Mouse (Mus musculus) midbrain, embryonic 11.5 days (tissue): ENCODE measurements around the gene Pdzd3. TPM values are rescaled to one million over a fixed set of nuclear protein-coding genes. Genes with fewer than 3 reads are reported as not detected.
"Not testable (repeated sequence)": the region's sequence is repeated elsewhere in the genome, so short reads cannot be mapped to it uniquely, and the experiment has no call there.

Experiments
- ATAC-seq: fragments of 200-750 bp; cut with Nextera tagmentation; 2 replicates; pipeline ENCODE4 v1.8.0; 2017; ENCODE audit warnings: moderate TSS enrichment, moderate library complexity; ENCODE audit not compliant: low FRiP score
- DNase-seq: peaks from one replicate; pipeline ENCODE4 v3.0.0; 2015; ENCODE audit warnings: low spot score; ENCODE audit errors: missing footprints
- H3K27ac ChIP-seq: fragments of 300-500 bp; sonication (generic); 2 replicates; pipeline ENCODE4 v1.5.1; 2014; ENCODE audit warnings: low read depth, low read length
- H3K27me3 ChIP-seq: fragments of 300-500 bp; sonication (generic); 2 replicates; pipeline ENCODE4 v1.6.1; 2014; ENCODE audit warnings: mild to moderate bottlenecking, low read length, moderate library complexity, mixed read lengths; ENCODE audit not compliant: control insufficient read depth, insufficient read depth
- H3K36me3 ChIP-seq: fragments of 300-500 bp; sonication (generic); 2 replicates; pipeline ENCODE4 v1.6.1; 2014; ENCODE audit warnings: mild to moderate bottlenecking, low read length, moderate library complexity, mixed read lengths; ENCODE audit not compliant: control insufficient read depth, insufficient read depth
- H3K4me1 ChIP-seq: fragments of 300-500 bp; sonication (generic); 2 replicates; pipeline ENCODE4 v1.6.1; 2014; ENCODE audit warnings: low read length; ENCODE audit not compliant: control insufficient read depth, insufficient read depth
- H3K4me2 ChIP-seq: fragments of 300-500 bp; sonication (generic); 2 replicates; pipeline ENCODE4 v1.6.1; 2014; ENCODE audit warnings: mild to moderate bottlenecking, moderate library complexity
- H3K4me3 ChIP-seq: fragments of 300-500 bp; sonication (generic); 2 replicates; pipeline ENCODE4 v1.5.1; 2014; ENCODE audit warnings: low read depth, low read length
- H3K9ac ChIP-seq: fragments of 300-500 bp; sonication (generic); 2 replicates; pipeline ENCODE4 v1.6.1; 2014; ENCODE audit warnings: low read length
- H3K9me3 ChIP-seq: fragments of 300-500 bp; sonication (generic); 2 replicates; pipeline ENCODE4 v1.6.1; 2016; ENCODE audit warnings: low read length; ENCODE audit not compliant: control insufficient read depth
- WGBS: fragments of 180-500 bp; shearing (Covaris S2); extraction: QIAGEN DNeasy Blood & Tissue Kit; methylation state at CpG from one replicate; pipeline ENCODE4 v1.1.7; 2014; 5-methylcytosine and 5-hydroxymethylcytosine counted together
- polyA plus RNA-seq: library from polyadenylated mRNA; unstranded; fragments of >200 nt; fragmentation: Nextera tagmentation; extraction: Ambion mirVana; gene quantifications from 2 replicates; pipeline ENCODE4 v1.2.1, GENCODE M21; 2014

The Pdzd3 gene
- polyA plus RNA-seq: 0.23 TPM in 1 of 2 replicates, not detected in the other

DNA sequence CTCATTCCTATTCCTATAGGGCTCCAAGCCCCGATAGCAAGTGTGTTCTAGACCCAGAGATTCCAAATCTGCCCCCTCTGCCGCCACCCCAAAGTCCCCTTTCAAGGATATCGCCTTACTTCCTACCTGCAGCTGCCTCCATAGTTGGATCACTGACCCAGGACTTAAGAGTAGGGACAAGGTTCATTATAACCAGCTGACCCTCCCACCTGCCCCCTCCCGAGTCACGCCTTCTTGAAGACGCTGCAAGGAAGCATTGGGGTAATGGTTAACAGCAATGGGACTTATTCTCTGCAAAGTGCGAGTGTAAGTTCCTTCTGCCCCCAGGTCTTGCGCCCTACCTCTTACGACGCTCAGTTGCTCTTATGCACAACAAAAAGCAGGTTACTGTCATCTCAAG is at the start of gene Pdzd3:
Gene Pdzd3, minus strand, starts transcription at position 158 of the 400 bp plus-strand sequence.
- WGBS: 81% methylated on average over 10 of the region's 10 CpGs
- Histone ChIP-seq H3K4me2 (no peak within 1 kb of the TSS), H3K36me3 (no peaks in the 10 kb centered on the region), H3K27me3 (no peaks in the 10 kb centered on the region; the same call in 1 of the 2 replicates), H3K9me3 (no peaks in the 10 kb centered on the region), H3K27ac (no peak within 1 kb of the TSS), H3K9ac (no peak within 1 kb of the TSS), H3K4me3 (no peak within 1 kb of the TSS), H3K4me1 (peaks cover 20% of the 10 kb centered on the region)
- DNase-seq (no peak), ATAC-seq (no peak)

DNA sequence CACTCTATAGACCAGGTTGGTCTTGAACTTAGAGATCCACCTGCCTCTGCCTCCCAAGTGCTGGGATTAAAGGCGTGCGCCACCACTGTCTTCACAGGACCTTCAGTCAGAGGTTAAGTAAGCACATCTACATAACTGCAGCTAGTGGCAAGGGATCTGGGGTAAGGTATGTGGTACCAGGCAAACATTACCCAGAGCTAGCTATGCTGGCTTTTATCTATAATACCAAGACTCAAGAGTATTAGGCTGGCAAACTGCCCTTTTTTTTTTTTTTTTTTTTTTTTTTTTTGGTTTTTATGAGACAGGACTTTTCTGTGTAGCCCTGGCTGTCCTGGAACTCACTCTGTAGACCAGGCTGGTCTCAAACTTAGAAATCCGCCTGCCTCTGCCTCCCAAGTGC is 48.7 kb upstream of the Pdzd3 start:
- peaks cover 33% of the 10 kb centered on the region for H3K36me3 ChIP-seq
- not testable (repeated sequence) for H3K27me3 ChIP-seq

DNA sequence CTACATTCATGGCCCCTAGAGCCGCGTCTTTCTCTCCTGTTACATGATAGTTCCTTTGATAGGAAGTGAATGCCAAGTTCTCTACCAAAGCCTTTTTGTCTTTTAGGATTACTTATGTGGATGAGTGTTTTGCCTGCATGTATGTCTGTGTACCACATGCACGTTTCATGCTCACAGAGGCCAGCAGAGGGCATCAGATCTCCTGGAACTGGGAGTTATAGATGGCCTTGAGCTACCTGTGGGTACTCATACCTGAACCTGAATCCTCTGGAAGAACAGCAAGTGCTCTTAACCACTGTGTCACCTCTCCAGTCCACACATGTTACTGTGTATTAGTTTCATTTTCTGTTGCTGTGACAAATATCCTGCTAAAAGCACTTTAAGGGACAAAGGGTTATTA is 41.2 kb upstream of the Pdzd3 start:
- no peaks in the 10 kb centered on the region for H3K9me3 ChIP-seq
- peak; percentile 87 for DNase-seq
- no peak overlapping the region for H3K4me3 ChIP-seq
- ATAC-seq: no peak
- H3K4me1 ChIP-seq: peaks cover 5% of the 10 kb centered on the region; the same call in 1 of the 2 replicates
- H3K9ac ChIP-seq: no peak overlapping the region
- H3K27ac ChIP-seq: no peak overlapping the region
- peaks cover 19% of the 10 kb centered on the region for H3K36me3 ChIP-seq
- no peaks in the 10 kb centered on the region; the same call in 1 of the 2 replicates for H3K27me3 ChIP-seq
- 70% methylated on average over 3 of the region's 3 CpGs for WGBS
- no peak overlapping the region for H3K4me2 ChIP-seq

More for the DNA sequence above, 48.7 kb upstream of the Pdzd3 start:
- not testable (repeated sequence) for DNase-seq, H3K9ac ChIP-seq, H3K27ac ChIP-seq, ATAC-seq, H3K4me2 ChIP-seq, H3K4me1 ChIP-seq, H3K4me3 ChIP-seq, H3K9me3 ChIP-seq
- WGBS: 97% methylated on average over 3 of the region's 3 CpGs

DNA sequence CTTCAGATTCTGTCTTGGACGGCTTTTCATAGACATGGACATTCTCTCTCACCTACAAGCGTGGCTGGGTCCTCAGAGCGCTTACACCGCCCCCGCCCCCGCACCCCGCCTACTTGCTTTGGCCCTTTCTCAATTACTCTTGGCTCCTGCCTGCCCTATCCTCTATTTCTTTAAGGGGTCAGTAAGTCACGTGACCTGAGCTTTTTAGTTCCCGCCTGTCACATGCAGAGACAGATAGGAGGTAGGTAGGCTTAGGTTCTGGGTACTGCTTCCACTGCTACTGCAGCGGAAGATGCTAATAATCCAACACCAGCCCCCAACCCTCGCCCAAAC is 37.7 kb upstream of the Pdzd3 start:
- Histone ChIP-seq H3K27ac (no peak overlapping the region), H3K27me3 (no peaks in the 10 kb centered on the region; the same call in 1 of the 2 replicates), H3K36me3 (peaks cover 4% of the 10 kb centered on the region), H3K4me1 (peaks cover 12% of the 10 kb centered on the region), H3K4me3 (no peak overlapping the region), H3K9ac (no peak overlapping the region), H3K4me2 (no peak overlapping the region), H3K9me3 (no peaks in the 10 kb centered on the region)
- WGBS: 8% methylated on average over 11 of the region's 11 CpGs
- DNase-seq (peak; percentile 82), ATAC-seq (no peak; the same call in 1 of the 2 replicates)

DNA sequence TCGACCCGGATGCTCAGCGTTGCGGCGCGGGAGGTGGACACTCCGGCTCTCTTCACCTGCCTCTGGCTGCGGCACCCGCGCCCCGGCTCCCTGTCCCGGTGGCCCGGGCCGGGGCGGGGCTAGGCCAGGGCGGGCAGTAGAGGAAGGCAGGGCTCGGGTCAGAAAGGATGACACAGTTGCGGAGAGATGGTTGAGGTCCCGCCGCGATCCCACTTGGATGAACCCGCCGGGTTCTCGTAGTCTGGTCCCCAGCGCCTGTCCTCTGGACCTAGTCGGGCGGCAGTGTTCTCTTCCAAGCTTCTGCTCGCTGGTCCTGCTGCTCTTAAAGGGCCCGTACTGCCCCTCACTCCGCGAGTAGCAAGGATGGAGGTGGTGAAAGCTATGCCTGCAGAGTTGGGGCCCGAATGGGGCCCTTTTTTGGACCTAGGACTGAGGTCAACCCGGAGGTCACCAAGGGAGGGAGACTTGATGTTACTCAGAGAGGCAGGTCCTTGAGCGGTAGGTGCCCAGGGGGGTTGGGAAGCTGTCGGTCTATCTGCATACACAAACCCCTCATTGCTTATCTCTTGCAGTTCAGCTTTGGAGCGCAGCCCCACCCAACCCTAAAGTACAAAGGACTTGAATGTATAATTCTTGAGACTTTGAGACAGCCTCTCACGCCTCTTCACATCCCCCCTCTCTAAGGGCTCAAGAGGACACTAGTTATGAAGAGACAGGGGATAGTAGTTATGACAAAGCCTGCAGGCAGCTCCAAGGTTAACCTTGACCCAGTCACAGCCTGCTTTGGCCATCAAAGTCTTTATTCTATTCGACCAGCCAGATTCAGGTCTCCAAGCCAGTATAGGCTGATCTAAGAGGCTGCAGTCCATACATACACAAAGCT is 37.0 kb upstream of the Pdzd3 start, which contains the start of gene Abcg4:
Gene Abcg4, minus strand, starts transcription at position 540 of the 883 bp plus-strand sequence.
- H3K27ac ChIP-seq: peak within 1 kb of the TSS; percentile 51
- peak within 1 kb of the TSS; percentile 84 for H3K9ac ChIP-seq
- no peaks in the 10 kb centered on the region for H3K9me3 ChIP-seq
- under 1% methylated on average over 38 of the region's 38 CpGs for WGBS
- H3K4me1 ChIP-seq: peaks cover 12% of the 10 kb centered on the region
- H3K36me3 ChIP-seq: peaks cover 4% of the 10 kb centered on the region
- no peaks in the 10 kb centered on the region; the same call in 1 of the 2 replicates for H3K27me3 ChIP-seq
- peak within 1 kb of the TSS; percentile 94 for H3K4me2 ChIP-seq
- peak within 1 kb of the TSS; percentile 77 for H3K4me3 ChIP-seq
- no peak for DNase-seq
- peak; percentile 58 for ATAC-seq

DNA sequence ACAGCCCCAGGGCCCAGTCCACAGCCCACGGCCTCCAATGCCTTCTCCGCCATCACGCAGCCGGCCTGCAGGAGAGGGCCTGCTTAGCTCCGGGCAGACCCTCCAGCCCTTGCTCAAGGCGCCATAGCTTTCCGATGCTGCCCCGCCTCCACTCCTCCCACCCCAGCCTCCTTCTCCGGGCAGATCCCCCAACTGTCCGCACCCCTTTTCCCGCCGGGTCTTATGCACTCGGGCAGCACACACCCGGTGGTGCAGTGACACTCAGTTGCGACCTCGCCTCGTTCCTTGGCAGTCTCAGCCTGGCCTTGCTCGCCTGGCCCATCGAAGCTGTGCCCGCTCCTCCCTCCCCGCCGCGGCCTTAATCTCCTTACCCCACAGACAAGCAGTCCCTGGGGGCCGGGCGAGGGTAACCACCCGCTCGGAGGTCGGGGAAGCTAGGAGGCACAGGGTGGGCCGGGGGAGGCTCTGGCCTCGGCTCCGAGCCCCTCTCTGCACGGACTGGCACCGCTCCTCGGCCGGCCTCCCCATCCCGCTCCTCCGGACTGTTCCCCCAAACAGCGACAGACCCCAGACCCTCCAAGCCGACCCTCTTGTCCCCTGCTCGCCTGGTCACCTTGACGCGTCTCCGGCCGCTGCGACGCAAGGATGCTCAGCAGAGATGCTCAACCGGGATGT is 36.3 kb upstream of the Pdzd3 start:
- Histone ChIP-seq H3K4me2 (peak overlapping the region; percentile 94), H3K9me3 (no peaks in the 10 kb centered on the region), H3K4me1 (peaks cover 12% of the 10 kb centered on the region), H3K9ac (peak overlapping the region; percentile 84), H3K27me3 (no peaks in the 10 kb centered on the region; the same call in 1 of the 2 replicates), H3K27ac (peak overlapping the region; percentile 51), H3K4me3 (peak overlapping the region; percentile 77), H3K36me3 (no peaks in the 10 kb centered on the region; the same call in 1 of the 2 replicates)
- under 1% methylated on average over 47 of the region's 47 CpGs for WGBS
- DNase-seq (peak; percentile 96), ATAC-seq (peak; percentile 69)

DNA sequence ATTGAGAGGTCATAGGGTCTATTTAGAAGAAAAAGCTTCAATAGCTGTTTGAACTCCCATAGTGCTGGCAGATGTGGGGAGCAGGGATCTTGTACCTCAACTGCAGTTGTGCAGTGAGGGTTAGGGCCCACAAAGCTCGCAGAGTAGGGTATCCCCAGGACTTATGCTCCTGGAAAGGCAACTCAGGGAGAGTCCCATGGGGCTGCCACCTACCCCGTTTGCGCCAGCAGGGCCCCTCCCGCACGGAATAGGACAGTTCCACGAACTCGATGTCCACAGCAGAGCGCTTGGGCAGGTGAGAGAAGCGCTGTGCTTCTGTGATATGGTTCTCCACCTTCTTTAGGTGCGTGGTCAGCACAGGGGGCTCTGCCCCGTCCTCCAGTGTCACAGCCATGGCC is 35.7 kb upstream of the Pdzd3 start:
- WGBS: 5% methylated on average over 11 of the region's 11 CpGs
- ATAC-seq (peak; percentile 26; the same call in 1 of the 2 replicates), DNase-seq (no peak)
- H3K9me3 ChIP-seq: no peaks in the 10 kb centered on the region
- no peak overlapping the region for H3K27ac ChIP-seq
- peaks cover 12% of the 10 kb centered on the region for H3K4me1 ChIP-seq
- peak overlapping the region; percentile 77 for H3K4me3 ChIP-seq
- peak overlapping the region; percentile 94 for H3K4me2 ChIP-seq
- H3K9ac ChIP-seq: peak overlapping the region; percentile 84
- no peaks in the 10 kb centered on the region; the same call in 1 of the 2 replicates for H3K36me3 ChIP-seq
- no peaks in the 10 kb centered on the region; the same call in 1 of the 2 replicates for H3K27me3 ChIP-seq

DNA sequence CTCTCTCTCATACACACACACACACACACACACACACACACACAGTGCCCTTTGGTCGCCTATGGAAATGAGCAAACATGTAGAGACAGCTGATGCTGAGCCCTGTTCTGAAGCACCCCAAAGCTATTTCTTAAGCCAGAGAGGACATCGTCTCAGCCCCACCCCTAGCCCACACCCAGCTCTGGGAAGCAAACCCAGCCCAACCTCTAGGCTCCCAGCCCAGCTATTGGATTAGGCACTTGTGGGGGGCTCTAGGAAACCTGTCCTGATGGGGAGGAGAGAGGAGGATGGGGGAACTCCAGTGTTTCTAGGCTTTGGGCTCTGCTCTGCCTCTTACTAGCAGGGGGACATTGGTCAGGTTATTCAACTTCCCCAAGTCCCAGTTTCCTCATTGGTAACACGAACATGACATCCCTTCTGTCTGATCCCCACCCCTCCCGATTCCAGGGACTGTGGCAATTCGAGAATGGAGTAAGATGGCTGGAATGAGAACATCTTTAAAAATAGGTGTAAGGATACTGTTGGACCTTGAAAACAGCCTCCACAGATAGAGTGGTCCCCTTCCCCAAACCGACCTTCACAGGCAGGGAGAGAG is 35.1 kb upstream of the Pdzd3 start:
- Histone ChIP-seq H3K4me1 (peaks cover 12% of the 10 kb centered on the region), H3K36me3 (no peaks in the 10 kb centered on the region; the same call in 1 of the 2 replicates), H3K9ac (no peak overlapping the region), H3K4me3 (no peak overlapping the region; the same call in 1 of the 2 replicates), H3K27me3 (no peaks in the 10 kb centered on the region; the same call in 1 of the 2 replicates), H3K4me2 (peak overlapping the region; percentile 94), H3K27ac (no peak overlapping the region), H3K9me3 (no peaks in the 10 kb centered on the region)
- ATAC-seq: no peak
- DNase-seq: no peak
- WGBS: 5% methylated on average over 6 of the region's 6 CpGs
